Mouse (Mus musculus) stomach, postnatal 0 days (tissue): ENCODE measurements around the gene Cdk5rap1. TPM values are rescaled to one million over a fixed set of nuclear protein-coding genes. Genes with fewer than 3 reads are reported as not detected.

Experiments
- ATAC-seq: fragments of 200-750 bp; cut with Nextera tagmentation; 2 replicates; pipeline ENCODE4 v1.8.0; 2017; ENCODE audit not compliant: low FRiP score, low TSS enrichment
- DNase-seq: peaks from one replicate; pipeline ENCODE4 v3.0.0-alpha.2; 2016; ENCODE audit warnings: low spot score
- H3K27ac ChIP-seq: fragments of 300-500 bp; sonication (generic); replicated peaks from 2 replicates; pipeline ENCODE4 v1.5.1; 2014; ENCODE audit warnings: mild to moderate bottlenecking, control low read depth
- H3K27me3 ChIP-seq: fragments of 300-500 bp; sonication (generic); 2 replicates; pipeline ENCODE4 v1.6.1; 2014; ENCODE audit warnings: low read length; ENCODE audit not compliant: control insufficient read depth, insufficient read depth
- H3K36me3 ChIP-seq: fragments of 300-500 bp; sonication (generic); 2 replicates; pipeline ENCODE4 v1.6.1; 2014; ENCODE audit warnings: low read length, mixed read lengths; ENCODE audit not compliant: control insufficient read depth, insufficient read depth
- H3K4me1 ChIP-seq: fragments of 300-500 bp; sonication (generic); replicated peaks from 2 replicates; pipeline ENCODE4 v1.6.1; 2014; ENCODE audit warnings: antibody characterized with exemption; ENCODE audit not compliant: control insufficient read depth, insufficient read depth
- H3K4me2 ChIP-seq: fragments of 300-500 bp; sonication (generic); replicated peaks from 2 replicates; pipeline ENCODE4 v1.6.1; 2014; ENCODE audit warnings: low read depth, mild to moderate bottlenecking, control low read depth, moderate library complexity
- H3K4me3 ChIP-seq: fragments of 300-500 bp; sonication (generic); 2 replicates; pipeline ENCODE4 v1.5.1; 2014; ENCODE audit warnings: low read depth, low read length, control low read depth
- H3K9ac ChIP-seq: fragments of 300-500 bp; sonication (generic); 2 replicates; pipeline ENCODE4 v1.6.1; 2014; ENCODE audit warnings: mild to moderate bottlenecking, low read length, control low read depth, mixed read lengths
- H3K9me3 ChIP-seq: fragments of 300-500 bp; sonication (generic); 2 replicates; pipeline ENCODE4 v1.6.1; 2016; ENCODE audit warnings: low read length; ENCODE audit not compliant: control insufficient read depth
- CTCF ChIP-seq: IDR thresholded peaks from 2 replicates; pipeline ENCODE4 v1.5.1; 2016; ENCODE audit warnings: antibody characterized with exemption, low read depth, mild to moderate bottlenecking, moderate library complexity
- EP300 ChIP-seq: optimal IDR thresholded peaks from 2 replicates; pipeline ENCODE3; 2016; ENCODE audit warnings: antibody characterized with exemption
- WGBS: fragments of 180-500 bp; shearing (Covaris S2); extraction: QIAGEN DNeasy Blood & Tissue Kit; methylation state at CpG from one replicate; pipeline ENCODE4 v1.1.7; 2014; 5-methylcytosine and 5-hydroxymethylcytosine counted together
- polyA plus RNA-seq: library from polyadenylated mRNA; unstranded; fragments of >200 nt; fragmentation: Nextera tagmentation; extraction: Ambion mirVana; gene quantifications from 2 replicates; pipeline ENCODE4 v1.2.1, GENCODE M21; 2015

The Cdk5rap1 gene
- 6.2 and 25.9 TPM in 2 replicates for polyA plus RNA-seq

DNA sequence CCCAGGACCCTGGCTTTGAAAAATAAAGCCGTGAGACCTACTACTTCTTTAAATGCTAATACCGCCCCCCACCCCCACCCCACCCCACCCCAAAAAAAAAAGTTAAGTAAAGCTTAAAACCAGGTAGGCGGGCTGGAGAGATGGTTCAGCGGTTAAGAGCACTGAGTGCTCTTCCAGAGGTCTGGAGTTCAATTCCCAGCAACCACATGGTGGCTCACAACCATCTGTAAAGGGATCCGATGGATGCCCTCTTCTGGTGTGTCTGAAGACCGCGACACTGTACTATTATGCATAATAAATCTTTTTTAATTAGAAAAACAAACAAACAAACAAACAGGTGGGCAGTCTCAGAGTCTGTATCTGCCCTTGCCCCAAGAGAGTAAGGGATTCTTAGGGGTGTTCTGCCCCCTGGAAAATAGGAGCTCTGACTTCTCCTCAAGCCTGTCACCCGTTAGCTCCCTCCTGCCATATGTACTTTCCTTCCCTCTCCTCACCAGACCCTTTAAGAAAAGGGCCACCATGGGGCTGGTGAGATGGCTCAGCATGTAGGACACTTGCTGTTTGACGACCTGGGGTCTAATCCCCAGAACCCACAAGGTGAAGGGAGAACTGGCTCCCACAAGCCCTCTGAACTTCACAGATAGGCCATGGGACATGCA lies at the start of gene Cdk5rap1:
TSS of gene Cdk5rap1 (minus strand) at position 169 of the 659 bp plus-strand sequence.
- Histone ChIP-seq H3K9me3 (no peaks in the 10 kb centered on the region), H3K4me3 (peak within 1 kb of the TSS; percentile 87), H3K4me1 (no peaks in the 10 kb centered on the region), H3K36me3 (no peaks in the 10 kb centered on the region), H3K27ac (peak within 1 kb of the TSS; percentile 95), H3K4me2 (peak within 1 kb of the TSS; percentile 78), H3K27me3 (no peaks in the 10 kb centered on the region), H3K9ac (peak within 1 kb of the TSS; percentile 97)
- no peak for TF ChIP-seq EP300
- peak; percentile 17; the same call in 1 of the 2 replicates for TF ChIP-seq CTCF
- 14% methylated on average over 9 of the region's 9 CpGs for WGBS
- 0 out of 2 replicates have a peak, but pooled peaks have one; percentile 3 for ATAC-seq
- no peak for DNase-seq

DNA sequence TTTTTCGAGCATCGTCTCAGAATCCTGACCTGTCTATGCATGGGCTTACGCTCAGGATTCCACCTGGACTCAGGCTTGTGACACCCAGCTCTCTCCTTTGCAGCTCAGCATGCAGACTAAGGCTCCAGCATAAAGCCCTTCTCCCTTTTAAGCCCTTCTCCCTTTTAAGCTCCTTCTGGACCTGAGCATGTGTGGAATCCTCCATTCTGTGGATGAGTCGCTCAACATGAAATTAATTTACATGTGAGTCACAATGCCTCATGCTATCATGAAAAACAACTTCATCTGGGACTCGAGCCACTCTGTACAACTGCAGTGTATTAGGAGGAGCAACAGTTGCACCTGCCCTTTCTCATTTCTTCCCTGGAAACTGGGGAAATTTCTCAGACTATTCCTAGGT lies 49.4 kb upstream of the Cdk5rap1 start:
- DNase-seq (no peak), ATAC-seq (no peak)
- H3K27ac ChIP-seq, result no peak overlapping the region
- H3K27me3 ChIP-seq, result no peaks in the 10 kb centered on the region
- WGBS, result 66% methylated on average over 5 of the region's 5 CpGs
- no peak overlapping the region for H3K4me2 ChIP-seq
- no peak overlapping the region for H3K9ac ChIP-seq
- no peaks in the 10 kb centered on the region for H3K9me3 ChIP-seq
- H3K4me3 ChIP-seq, result no peak overlapping the region
- H3K36me3 ChIP-seq, result no peaks in the 10 kb centered on the region
- no peaks in the 10 kb centered on the region for H3K4me1 ChIP-seq
- TF ChIP-seq CTCF, result no peak
- no peak for TF ChIP-seq EP300

DNA sequence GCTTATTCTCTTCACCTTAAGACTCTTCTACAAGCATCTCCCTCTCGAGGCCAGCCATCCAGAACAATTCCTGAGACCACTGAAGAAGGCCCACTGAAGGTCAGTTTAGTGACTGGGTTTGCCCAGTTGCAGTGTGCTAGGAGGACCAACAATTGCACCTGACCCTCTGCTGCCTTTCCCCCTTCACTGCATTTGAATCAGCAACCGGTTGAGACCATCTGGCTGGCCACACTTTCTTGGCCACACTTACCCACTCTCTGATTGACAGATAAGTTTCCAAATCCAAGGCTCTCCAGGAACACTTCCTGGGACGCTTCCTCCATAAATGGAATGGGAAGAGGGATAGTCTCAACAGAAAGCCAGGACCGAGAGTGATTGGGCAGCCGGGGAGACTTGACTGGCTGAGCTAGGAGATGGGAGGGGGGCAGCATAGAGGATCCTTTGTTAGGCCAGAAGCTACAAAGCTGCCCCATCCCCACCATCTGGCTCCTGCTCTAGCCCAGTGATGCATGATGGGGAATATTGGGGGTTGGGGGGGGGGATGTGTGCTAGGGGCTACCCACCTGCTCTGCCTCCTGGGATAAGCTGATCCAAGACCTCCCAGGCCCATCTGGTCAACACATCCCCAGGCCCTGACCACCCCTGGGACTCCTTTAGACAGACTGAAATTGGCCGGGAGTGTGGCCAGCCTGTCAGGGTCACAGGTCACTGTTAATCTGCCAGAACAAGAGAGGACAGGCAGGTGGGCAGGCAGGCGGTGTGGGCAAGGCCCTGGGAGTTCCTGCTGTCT lies 48.3 kb upstream of the Cdk5rap1 start:
- H3K4me3 ChIP-seq, result no peak overlapping the region
- no peak for TF ChIP-seq EP300
- TF ChIP-seq CTCF, result no peak
- no peak for ATAC-seq
- H3K27ac ChIP-seq, result no peak overlapping the region
- no peak overlapping the region for H3K9ac ChIP-seq
- H3K4me2 ChIP-seq, result no peak overlapping the region
- no peak for DNase-seq
- H3K4me1 ChIP-seq, result no peaks in the 10 kb centered on the region
- H3K36me3 ChIP-seq, result no peaks in the 10 kb centered on the region
- WGBS, result 52% methylated on average over 7 of the region's 7 CpGs
- no peaks in the 10 kb centered on the region for H3K27me3 ChIP-seq
- no peaks in the 10 kb centered on the region for H3K9me3 ChIP-seq

DNA sequence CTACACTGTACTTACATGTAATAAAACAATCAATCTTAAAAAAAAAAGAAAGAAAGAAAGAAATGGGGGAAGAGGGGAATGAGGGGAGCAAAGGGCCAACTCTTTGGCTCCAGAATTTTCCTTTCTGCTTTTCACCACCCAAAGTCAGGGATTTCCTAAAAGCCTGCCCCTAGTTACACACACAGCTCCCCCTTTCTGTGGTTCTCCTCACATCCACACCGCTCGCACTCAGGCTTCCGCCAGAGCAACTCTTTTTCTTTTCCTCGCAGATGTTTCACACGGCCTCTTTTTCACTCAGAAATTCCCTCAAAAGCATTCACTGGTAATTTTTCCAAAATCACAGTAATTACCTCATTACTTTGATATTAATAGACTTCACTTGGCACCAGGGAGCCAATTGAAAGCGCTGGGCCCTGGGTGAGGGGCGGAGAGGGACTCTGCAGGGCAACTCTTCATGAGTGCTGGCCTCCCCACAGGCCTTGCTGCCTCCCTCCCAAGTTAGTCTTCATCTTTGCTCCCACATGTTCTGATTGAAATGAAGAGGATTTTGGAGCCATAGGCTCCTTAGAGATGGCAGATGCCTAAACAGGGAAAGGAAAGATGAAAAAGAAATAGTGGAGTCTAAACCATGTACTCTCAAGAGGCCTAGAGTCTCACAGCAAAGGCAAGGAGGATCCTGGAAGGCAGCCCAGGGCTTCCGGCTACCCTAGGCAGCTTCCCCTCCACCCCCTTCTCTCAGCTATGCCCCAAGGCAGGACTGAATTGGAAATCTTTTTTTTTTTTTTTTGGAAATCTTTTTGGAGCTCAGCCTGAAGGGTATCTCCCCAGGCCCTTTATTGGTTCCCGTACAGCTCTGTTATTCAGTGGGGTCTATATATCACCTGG lies 47.1 kb upstream of the Cdk5rap1 start:
- no peak for TF ChIP-seq EP300
- TF ChIP-seq CTCF, result no peak
- WGBS, result 79% methylated on average over 9 of the region's 9 CpGs
- Histone ChIP-seq H3K27ac (no peak overlapping the region), H3K4me2 (no peak overlapping the region), H3K36me3 (no peaks in the 10 kb centered on the region), H3K9me3 (no peaks in the 10 kb centered on the region), H3K4me1 (no peaks in the 10 kb centered on the region), H3K27me3 (no peaks in the 10 kb centered on the region), H3K4me3 (no peak overlapping the region), H3K9ac (no peak overlapping the region)
- DNase-seq (no peak), ATAC-seq (no peak)

DNA sequence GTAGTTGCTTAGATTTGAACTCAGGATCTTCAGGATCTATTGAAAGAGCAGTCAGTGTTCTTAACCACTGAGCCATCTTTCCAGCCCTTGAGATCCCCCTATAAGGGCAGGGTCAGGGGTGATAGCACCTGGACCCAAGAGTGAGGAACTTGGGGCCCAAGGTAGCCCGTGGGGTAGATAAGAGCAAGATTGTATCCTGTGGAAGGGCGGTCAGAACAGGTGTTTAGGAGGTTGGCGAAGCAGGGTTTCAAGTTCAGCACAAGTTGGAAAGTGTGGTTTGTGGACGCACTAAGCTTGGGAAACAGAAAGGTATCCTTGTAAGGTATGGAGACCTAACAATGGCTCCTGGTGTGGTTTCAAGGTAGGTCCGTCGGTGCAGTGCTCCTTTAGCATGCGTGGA lies 45.2 kb upstream of the Cdk5rap1 start:
- no peak for ATAC-seq
- no peak overlapping the region for H3K4me2 ChIP-seq
- no peak for DNase-seq
- H3K4me3 ChIP-seq, result no peak overlapping the region
- no peak overlapping the region for H3K9ac ChIP-seq
- 82% methylated on average over 7 of the region's 7 CpGs for WGBS
- H3K9me3 ChIP-seq, result no peaks in the 10 kb centered on the region
- H3K4me1 ChIP-seq, result no peaks in the 10 kb centered on the region
- no peak for TF ChIP-seq EP300
- H3K36me3 ChIP-seq, result no peaks in the 10 kb centered on the region
- no peaks in the 10 kb centered on the region for H3K27me3 ChIP-seq
- no peak overlapping the region for H3K27ac ChIP-seq
